Mouse (Mus musculus): ENCODE measurements around the gene Prkag2.

DNA sequence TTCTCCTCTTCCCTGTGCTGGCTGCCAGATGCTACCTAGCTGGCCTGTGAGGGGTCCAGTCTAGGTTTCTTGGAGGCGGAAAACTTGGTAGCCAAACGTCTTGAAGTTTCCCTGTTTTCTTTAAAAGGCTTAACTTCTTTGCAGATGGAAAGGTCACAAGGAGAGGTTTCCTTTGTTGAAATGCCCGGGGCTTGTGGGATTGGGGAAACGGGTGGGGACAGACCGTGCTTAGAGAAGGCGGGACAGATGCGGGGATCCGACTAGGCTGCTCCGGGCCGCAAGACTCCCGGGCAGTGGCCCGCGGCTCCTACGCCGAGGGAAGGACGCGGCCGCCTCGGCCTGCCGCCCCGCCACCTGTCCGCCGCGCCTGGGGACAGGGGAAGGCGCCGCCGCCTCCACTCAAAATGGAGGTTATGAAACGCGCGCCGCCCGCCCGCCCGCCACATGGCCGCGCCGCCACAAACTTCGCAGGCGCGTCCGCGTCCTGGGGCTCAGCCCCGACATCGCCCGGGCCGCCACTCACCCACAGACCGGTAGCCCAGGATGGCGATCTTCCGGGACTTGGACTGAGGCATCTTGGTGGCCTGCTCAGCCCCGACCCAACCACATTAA, 258.7 kb downstream of the Prkag2 start:
- no peak for TF ChIP-seq GATA1 (IDR thresholded peaks at IDR 0.05; ENCODE audit: borderline replicate concordance, low read length)
- no peak for TF ChIP-seq FLI1 (IDR thresholded peaks at IDR 0.05; ENCODE audit: low read length)
